Mouse (Mus musculus) heart, embryonic 15.5 days (tissue): ENCODE data around the gene Osbpl6. TPM values are rescaled to one million over a fixed set of nuclear protein-coding genes. Genes with fewer than 3 reads are reported as not detected.

Experiments
- ATAC-seq: fragments of 200-750 bp; cut with Nextera tagmentation; replicated peaks from 2 replicates; pipeline ENCODE4 v1.8.0; 2017; ENCODE audit warnings: low read depth, moderate TSS enrichment; ENCODE audit not compliant: insufficient number of reproducible peaks, insufficient read depth, low FRiP score
- H3K27ac ChIP-seq: fragments of 300-500 bp; sonication (generic); 2 replicates; pipeline ENCODE4 v1.5.1; 2015; ENCODE audit warnings: mild to moderate bottlenecking, inconsistent platforms
- H3K27me3 ChIP-seq: fragments of 300-500 bp; sonication (generic); 2 replicates; pipeline ENCODE4 v1.6.1; 2015; ENCODE audit warnings: inconsistent platforms
- H3K36me3 ChIP-seq: fragments of 300-500 bp; sonication (generic); 2 replicates; pipeline ENCODE4 v1.6.1; 2015; ENCODE audit warnings: mild to moderate bottlenecking, inconsistent platforms
- H3K4me1 ChIP-seq: fragments of 300-500 bp; sonication (generic); replicated peaks from 2 replicates; pipeline ENCODE4 v1.6.1; 2015; ENCODE audit warnings: inconsistent platforms
- H3K4me2 ChIP-seq: fragments of 300-500 bp; sonication (generic); 2 replicates; pipeline ENCODE4 v1.6.1; 2015; ENCODE audit warnings: inconsistent platforms, mild to moderate bottlenecking, moderate library complexity
- H3K4me3 ChIP-seq: fragments of 300-500 bp; sonication (generic); 2 replicates; pipeline ENCODE4 v1.5.1; 2015; ENCODE audit warnings: mild to moderate bottlenecking, inconsistent platforms
- H3K9ac ChIP-seq: fragments of 300-500 bp; sonication (generic); 2 replicates; pipeline ENCODE4 v1.6.1; 2015; ENCODE audit warnings: mild to moderate bottlenecking, inconsistent platforms
- H3K9me3 ChIP-seq: fragments of 300-500 bp; sonication (generic); replicated peaks from 2 replicates; pipeline ENCODE4 v1.6.1; 2016; ENCODE audit warnings: inconsistent platforms
- WGBS: fragments of 180-500 bp; shearing (Covaris S2); methylation state at CpG from one replicate; pipeline ENCODE4 v1.1.7; 2015; ENCODE audit warnings: mixed read lengths; 5-methylcytosine and 5-hydroxymethylcytosine counted together
- polyA plus RNA-seq: library from polyadenylated mRNA; unstranded; fragments of >200 nt; fragmentation: Nextera tagmentation; extraction: Ambion mirVana; gene quantifications from 2 replicates; pipeline ENCODE4 v1.2.1, GENCODE M21; 2015

Gene Osbpl6
- polyA plus RNA-seq, 1 experiment from 2014 or later: 3.9 TPM

DNA sequence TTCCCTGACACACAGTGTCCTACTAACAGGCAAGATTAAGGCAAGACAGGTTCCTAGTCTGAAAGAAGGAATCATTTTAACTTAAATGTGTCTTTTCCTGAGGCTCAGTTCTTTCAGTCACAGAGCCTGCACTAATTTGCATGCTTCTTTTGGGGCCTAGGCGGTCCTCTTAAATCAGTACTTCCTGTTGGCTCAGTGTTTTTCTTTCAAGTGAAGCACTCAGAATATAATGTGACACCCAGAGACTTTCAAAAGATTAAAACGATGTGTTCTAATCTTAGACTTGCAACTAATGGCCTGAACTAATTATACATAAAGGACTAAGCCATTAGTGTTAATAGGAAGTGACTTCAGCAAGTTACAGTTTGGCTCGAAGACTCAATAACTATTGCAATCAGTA lies 23.0 kb downstream of the Osbpl6 start:
- no peak for ATAC-seq
- no peaks in the 10 kb centered on the region for H3K27me3 ChIP-seq
- no peak overlapping the region for H3K4me2 ChIP-seq
- H3K9ac ChIP-seq: no peak overlapping the region
- no peaks in the 10 kb centered on the region for H3K4me1 ChIP-seq
- H3K27ac ChIP-seq: no peak overlapping the region
- H3K9me3 ChIP-seq: no peaks in the 10 kb centered on the region
- WGBS: 57% methylated on average over 3 of the region's 3 CpGs
- H3K4me3 ChIP-seq: no peak overlapping the region
- no peaks in the 10 kb centered on the region for H3K36me3 ChIP-seq

DNA sequence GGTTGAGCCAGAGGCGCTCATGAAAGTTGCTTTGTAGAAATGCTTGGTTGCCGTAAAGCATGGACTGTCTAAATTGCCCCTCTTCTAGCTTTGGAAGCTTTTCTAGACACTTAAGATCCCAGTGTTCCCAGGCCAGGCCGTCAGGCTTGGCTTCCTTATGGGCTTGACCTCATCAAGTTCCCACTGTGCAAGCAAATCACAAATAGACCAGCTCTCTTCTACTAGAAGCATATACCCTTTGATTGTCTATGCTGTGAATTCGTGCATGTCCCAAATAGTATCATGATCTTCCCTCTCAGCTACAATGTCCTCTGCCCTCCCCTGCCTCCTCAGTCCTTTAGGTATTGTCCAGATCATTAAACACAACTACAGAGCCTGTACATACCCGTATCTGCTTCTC lies 23.5 kb downstream of the Osbpl6 start:
- WGBS: 80% methylated on average over 5 of the region's 5 CpGs
- no peak overlapping the region for H3K27ac ChIP-seq
- no peaks in the 10 kb centered on the region for H3K4me1 ChIP-seq
- no peak for ATAC-seq
- no peak overlapping the region for H3K4me3 ChIP-seq
- H3K36me3 ChIP-seq: no peaks in the 10 kb centered on the region
- H3K4me2 ChIP-seq: no peak overlapping the region
- H3K9me3 ChIP-seq: no peaks in the 10 kb centered on the region
- H3K9ac ChIP-seq: no peak overlapping the region
- no peaks in the 10 kb centered on the region for H3K27me3 ChIP-seq

DNA sequence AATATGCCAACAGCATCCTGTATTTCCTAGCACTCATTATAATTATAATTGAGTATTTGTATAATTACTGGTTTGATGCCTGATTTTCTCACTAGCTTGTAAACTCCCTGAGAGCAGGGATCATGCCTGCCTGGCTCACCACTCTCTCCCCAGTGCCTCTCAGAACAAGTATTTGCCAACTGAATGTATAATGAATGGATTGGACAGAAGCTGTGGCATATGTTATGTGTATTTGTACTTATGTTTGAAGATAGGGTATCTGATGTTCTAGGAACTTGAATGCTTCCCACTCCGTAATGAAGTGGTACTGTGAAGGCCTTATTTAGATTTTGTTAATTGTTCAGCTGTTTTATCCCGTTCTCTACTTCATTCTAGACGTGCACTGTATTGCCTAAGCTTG lies 24.2 kb downstream of the Osbpl6 start:
- no peak for ATAC-seq
- no peak overlapping the region for H3K27ac ChIP-seq
- no peaks in the 10 kb centered on the region for H3K27me3 ChIP-seq
- no peaks in the 10 kb centered on the region for H3K9me3 ChIP-seq
- 86% methylated on average over 3 of the region's 3 CpGs for WGBS
- no peaks in the 10 kb centered on the region for H3K36me3 ChIP-seq
- H3K9ac ChIP-seq: no peak overlapping the region
- no peak overlapping the region for H3K4me2 ChIP-seq
- H3K4me1 ChIP-seq: no peaks in the 10 kb centered on the region
- H3K4me3 ChIP-seq: no peak overlapping the region

DNA sequence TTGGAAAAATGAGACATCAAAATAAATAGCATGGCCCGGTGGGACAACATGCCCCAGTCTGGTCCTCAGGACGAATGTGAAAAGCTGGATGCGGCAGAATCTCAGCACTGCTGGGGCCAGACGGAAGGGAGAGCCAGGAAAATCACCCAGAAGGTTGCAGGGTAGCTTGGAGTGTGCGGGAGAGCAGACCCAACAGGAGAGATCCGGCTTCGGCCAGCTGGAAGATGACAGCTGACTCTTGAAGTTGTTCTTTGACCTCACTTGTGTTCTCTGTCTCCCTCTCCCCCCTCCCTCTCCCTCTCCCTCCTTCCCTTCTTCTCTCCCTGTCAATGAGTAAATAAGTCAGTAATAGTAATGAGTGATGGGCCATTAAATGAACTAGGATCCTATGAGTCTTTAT lies 27.9 kb downstream of the Osbpl6 start:
- Histone ChIP-seq H3K27ac (no peak overlapping the region), H3K9me3 (no peaks in the 10 kb centered on the region), H3K9ac (no peak overlapping the region), H3K36me3 (no peaks in the 10 kb centered on the region), H3K27me3 (no peaks in the 10 kb centered on the region), H3K4me1 (0 out of 2 replicates have a peak, but pooled peaks cover 3% of the 10 kb centered on the region), H3K4me3 (no peak overlapping the region), H3K4me2 (no peak overlapping the region)
- ATAC-seq: no peak
- 75% methylated on average over 7 of the region's 7 CpGs for WGBS

DNA sequence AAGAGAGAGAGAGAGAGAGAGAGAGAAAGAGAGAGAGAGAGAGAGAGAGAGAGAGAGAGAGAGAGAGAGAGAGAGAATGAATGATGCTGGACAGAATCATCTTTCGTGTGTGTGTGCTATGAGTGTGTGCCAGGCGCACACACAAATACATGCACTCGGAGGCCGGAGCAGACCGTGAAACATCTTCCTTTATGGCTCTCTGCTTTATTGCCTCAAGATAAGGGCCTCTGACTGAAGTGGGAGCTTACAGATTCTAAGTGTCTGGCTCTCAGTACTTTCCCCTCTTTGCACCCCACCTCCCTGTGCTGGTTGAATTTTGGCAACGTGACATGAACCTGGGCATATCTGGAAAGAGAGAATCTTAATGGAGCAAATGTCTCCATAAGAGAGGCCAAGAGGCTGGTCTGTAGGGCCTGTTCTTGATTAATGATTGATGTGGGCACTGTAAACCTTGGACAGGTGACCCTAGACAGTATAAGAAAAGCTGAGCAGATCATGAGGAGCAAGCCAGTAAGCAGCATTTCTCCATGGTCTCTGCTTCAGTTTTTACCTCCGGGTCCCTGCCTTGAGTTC lies 29.4 kb downstream of the Osbpl6 start:
- Histone ChIP-seq H3K9ac (no peak overlapping the region), H3K4me3 (no peak overlapping the region), H3K9me3 (no peaks in the 10 kb centered on the region), H3K36me3 (no peaks in the 10 kb centered on the region), H3K4me1 (0 out of 2 replicates have a peak, but pooled peaks cover 3% of the 10 kb centered on the region), H3K27me3 (no peaks in the 10 kb centered on the region), H3K4me2 (no peak overlapping the region), H3K27ac (no peak overlapping the region)
- 60% methylated on average over 7 of the region's 7 CpGs for WGBS
- ATAC-seq: no peak

DNA sequence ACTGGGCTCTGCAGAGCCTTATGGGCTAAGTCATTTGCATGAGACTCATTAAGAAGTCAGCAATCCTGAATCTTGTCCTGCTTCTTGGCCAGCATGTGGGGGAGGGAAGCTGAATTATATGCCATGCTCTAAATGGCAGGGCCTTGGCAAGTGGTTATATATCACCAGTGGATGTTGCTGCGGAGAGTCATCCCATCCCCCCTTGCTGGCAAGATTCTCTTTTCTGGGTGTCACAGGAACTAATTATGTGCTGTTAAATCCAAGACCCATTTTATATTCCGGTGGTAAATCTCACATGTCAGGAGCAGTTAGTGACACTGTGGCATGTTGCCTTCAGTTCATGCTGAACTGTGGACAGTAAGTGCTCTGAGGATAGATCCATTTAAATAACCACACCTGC lies 31.1 kb downstream of the Osbpl6 start:
- Histone ChIP-seq H3K9ac (no peak overlapping the region), H3K9me3 (no peaks in the 10 kb centered on the region), H3K4me1 (peaks cover 6% of the 10 kb centered on the region; the same call in 1 of the 2 replicates), H3K36me3 (no peaks in the 10 kb centered on the region), H3K27me3 (no peaks in the 10 kb centered on the region), H3K4me3 (no peak overlapping the region), H3K4me2 (no peak overlapping the region), H3K27ac (no peak overlapping the region)
- no peak for ATAC-seq
- WGBS: 74% methylated on average over 2 of the region's 2 CpGs

DNA sequence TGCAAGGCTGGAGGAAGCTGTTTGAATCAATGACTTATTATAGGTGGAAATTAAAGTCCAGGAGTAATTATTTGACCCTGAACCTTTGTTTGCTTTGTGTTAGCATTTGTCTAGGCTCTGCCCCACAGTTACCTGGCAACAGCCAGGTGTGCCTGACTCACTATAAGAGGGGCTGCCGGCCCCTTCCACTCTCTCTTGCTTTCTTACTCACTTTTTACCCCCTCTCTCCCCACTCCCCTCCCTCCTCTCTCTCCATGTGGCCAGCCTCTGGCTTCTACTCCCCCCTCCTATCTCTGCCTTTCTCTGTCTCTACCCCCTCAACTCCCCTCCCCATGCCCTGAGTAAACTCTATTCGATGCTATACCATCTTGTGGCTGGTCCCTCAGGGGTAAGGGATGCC lies 33.2 kb downstream of the Osbpl6 start:
- WGBS: 52% methylated on average over 2 of the region's 2 CpGs
- Histone ChIP-seq H3K9me3 (no peaks in the 10 kb centered on the region), H3K4me2 (no peak overlapping the region), H3K4me3 (no peak overlapping the region), H3K4me1 (peaks cover 8% of the 10 kb centered on the region; the same call in 1 of the 2 replicates), H3K27me3 (no peaks in the 10 kb centered on the region), H3K27ac (no peak overlapping the region), H3K36me3 (no peaks in the 10 kb centered on the region), H3K9ac (no peak overlapping the region)
- no peak for ATAC-seq

DNA sequence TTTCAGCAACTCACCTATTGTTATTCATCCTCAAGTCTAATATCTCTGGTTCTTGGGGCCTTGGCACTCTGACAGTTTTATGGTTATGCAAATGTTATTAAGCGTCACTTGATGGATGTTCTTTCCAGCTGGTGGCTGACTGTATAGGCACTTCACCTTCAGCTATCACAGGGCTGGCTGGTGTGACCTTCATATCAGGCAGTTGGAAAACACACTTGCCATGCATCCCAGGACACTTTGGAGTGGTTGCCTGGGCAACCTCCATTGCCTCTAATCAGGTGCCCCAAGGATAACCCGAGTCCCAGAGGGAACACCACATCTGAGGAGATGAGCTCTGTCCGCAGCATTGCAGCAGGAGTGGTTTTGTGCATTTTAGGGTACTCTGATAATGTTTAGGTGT lies 35.8 kb downstream of the Osbpl6 start:
- peak; percentile 84 for ATAC-seq
- Histone ChIP-seq H3K4me2 (no peak overlapping the region), H3K9ac (no peak overlapping the region), H3K27ac (0 out of 2 replicates have a peak overlapping the region, but pooled peaks have one; percentile 17), H3K9me3 (no peaks in the 10 kb centered on the region), H3K36me3 (no peaks in the 10 kb centered on the region), H3K4me1 (peaks cover 5% of the 10 kb centered on the region; the same call in 1 of the 2 replicates), H3K27me3 (no peaks in the 10 kb centered on the region), H3K4me3 (no peak overlapping the region)
- WGBS: 24% methylated on average over 3 of the region's 3 CpGs

DNA sequence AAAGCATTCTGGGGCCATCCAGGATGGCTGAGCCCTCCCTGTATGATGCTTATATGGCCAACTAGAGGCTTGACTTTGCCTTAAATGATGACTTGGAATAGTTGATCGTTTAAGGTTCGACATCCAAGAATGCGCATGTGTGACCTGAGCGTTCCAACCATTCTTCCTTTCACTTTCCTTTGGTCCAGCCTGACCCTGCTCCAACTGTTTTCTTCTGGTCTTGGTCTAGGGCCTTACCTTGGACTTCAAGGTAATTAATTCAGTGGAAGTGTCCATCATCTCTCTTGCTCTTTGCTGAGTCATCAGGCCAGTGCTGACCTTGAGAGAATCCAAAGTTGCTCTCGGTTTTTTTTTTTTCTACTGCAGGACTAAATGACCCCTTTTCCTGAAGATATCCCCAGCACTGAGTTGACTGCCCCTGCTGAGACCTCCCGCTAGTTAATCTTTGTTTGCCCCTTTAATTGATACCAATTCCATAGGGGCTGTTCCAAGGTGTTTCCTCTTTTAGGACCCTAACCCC lies 43.6 kb downstream of the Osbpl6 start:
- no peak overlapping the region for H3K27ac ChIP-seq
- no peak overlapping the region for H3K9ac ChIP-seq
- H3K4me3 ChIP-seq: no peak overlapping the region
- H3K36me3 ChIP-seq: no peaks in the 10 kb centered on the region
- no peak overlapping the region for H3K4me2 ChIP-seq
- H3K4me1 ChIP-seq: no peaks in the 10 kb centered on the region
- WGBS: 80% methylated on average over 6 of the region's 6 CpGs
- no peaks in the 10 kb centered on the region for H3K27me3 ChIP-seq
- H3K9me3 ChIP-seq: no peaks in the 10 kb centered on the region
- ATAC-seq: no peak

DNA sequence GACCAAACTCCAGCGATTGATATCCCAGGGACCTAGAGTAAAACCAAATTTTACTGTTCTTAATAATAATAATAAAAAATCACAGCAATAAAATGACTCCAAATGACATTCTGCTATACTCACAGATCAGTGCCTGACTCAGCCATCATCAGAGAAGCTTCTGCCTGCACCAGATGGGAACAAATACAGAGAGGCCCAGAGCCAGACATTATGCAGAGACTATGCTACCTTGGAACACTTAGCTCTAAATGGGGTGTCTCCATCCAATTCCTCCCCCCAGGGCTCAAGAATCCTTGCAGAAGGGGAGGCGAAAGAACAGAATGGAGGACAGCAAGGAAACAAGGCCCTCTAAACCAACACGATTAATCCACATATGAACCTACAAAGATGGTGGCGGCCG lies 60.4 kb downstream of the Osbpl6 start:
- no peaks in the 10 kb centered on the region for H3K36me3 ChIP-seq
- no peak for ATAC-seq
- no peaks in the 10 kb centered on the region for H3K9me3 ChIP-seq
- H3K9ac ChIP-seq: no peak overlapping the region
- H3K4me1 ChIP-seq: 0 out of 2 replicates have a peak, but pooled peaks cover 3% of the 10 kb centered on the region
- H3K4me3 ChIP-seq: no peak overlapping the region
- H3K4me2 ChIP-seq: no peak overlapping the region
- H3K27me3 ChIP-seq: no peaks in the 10 kb centered on the region
- WGBS: 90% methylated on average over 5 of the region's 5 CpGs
- H3K27ac ChIP-seq: no peak overlapping the region

DNA sequence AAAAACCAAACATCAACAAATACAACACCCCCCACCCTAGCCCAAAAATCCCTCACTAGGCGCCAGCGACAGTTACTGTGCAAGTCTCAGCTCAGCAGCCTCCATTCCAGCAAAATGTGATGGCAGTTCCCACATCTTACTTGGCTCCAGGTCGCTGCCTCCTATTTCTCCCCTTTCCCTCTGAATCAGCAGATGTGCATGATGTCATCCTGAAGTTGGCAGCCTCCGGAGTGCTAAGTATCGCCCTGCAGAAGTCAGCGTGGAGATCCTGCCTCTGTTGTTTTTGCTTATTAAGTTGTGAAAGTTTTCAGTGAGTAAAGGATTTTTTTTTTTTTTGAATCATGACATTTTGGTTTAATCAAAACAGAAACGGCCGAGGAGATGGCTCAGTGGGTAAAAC lies 61.9 kb downstream of the Osbpl6 start:
- ATAC-seq: no peak
- no peak overlapping the region for H3K27ac ChIP-seq

DNA sequence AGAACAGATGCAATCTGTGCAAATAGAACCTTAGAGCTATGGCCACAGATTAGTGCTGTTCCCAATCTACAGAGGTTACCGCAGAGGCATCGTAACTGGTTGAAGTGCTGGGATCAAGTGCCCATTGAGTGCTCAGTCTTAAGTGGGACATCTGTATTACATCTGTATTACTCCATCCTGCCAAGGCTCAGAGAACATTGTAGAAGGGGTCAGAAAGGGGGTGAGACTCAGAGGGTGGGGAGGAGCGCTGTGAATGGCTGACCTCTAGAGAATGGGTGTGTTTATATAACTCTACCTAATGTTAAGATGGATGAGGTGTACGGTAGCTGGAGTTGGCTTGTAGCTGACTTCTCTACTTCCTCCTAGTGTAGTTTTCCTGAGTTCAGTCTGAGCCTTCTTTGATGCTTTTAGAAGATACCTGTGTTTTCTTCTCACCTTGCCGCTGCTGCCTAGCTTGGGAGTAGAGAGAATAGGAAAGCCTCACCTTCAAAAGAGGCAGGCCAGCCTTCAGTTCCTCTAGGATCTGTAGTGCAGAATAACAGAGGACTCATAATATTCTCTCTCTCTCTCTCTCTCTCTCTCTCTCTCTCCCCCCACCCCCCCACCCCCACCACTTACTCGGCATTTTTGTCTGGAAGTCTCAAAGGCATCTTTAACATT lies 62.9 kb downstream of the Osbpl6 start:
- no peak overlapping the region for H3K27ac ChIP-seq
- WGBS: 78% methylated on average over 6 of the region's 6 CpGs
- H3K4me2 ChIP-seq: no peak overlapping the region
- ATAC-seq: no peak
- no peak overlapping the region for H3K4me3 ChIP-seq
- no peaks in the 10 kb centered on the region for H3K36me3 ChIP-seq
- H3K9me3 ChIP-seq: no peaks in the 10 kb centered on the region
- 0 out of 2 replicates have a peak, but pooled peaks cover 3% of the 10 kb centered on the region for H3K4me1 ChIP-seq
- no peak overlapping the region for H3K9ac ChIP-seq
- no peaks in the 10 kb centered on the region for H3K27me3 ChIP-seq

More for the DNA sequence above, 61.9 kb downstream of the Osbpl6 start:
- H3K9ac ChIP-seq: no peak overlapping the region
- H3K27me3 ChIP-seq: no peaks in the 10 kb centered on the region
- no peak overlapping the region for H3K4me2 ChIP-seq
- 0 out of 2 replicates have a peak, but pooled peaks cover 3% of the 10 kb centered on the region for H3K4me1 ChIP-seq
- no peak overlapping the region for H3K4me3 ChIP-seq
- H3K36me3 ChIP-seq: no peaks in the 10 kb centered on the region
- no peaks in the 10 kb centered on the region for H3K9me3 ChIP-seq
- 50% methylated on average over 8 of the region's 8 CpGs for WGBS
